Mouse (Mus musculus): Measurements from ENCODE around the gene Emp3. TPM values are rescaled to one million over a fixed set of nuclear protein-coding genes. Genes with fewer than 3 reads are reported as not detected.
A peak's percentile ranks its signal among the peaks of the same experiment; 100 is the strongest.

Gene Emp3
- total and polyA plus RNA-seq, 3 experiments = 18.8 to 135 (median 56.6) TPM

GRCm38 (mm10) chr7:45916056-45917003 is 4.9 kb downstream of the Emp3 start:
- Histone ChIP-seq H3K9ac (ENCODE audit: insufficient read depth, low read depth) (no peak overlapping the region), H3K4me2 (ENCODE audit: insufficient read depth, low read depth, poor library complexity, severe bottlenecking) (no peak overlapping the region), H3K4me3 (replicated peaks in 1 of 3; ENCODE audit: low read depth in 2 of 3, low read length in 2 of 3, poor library complexity in 1 of 3) (peak overlapping the region in 1 of 3 experiments; percentile 6), H3K4me1 (ENCODE audit: control insufficient read depth in 1 of 2, insufficient read depth in 2 of 2) (peaks cover 2 to 45% of the 10 kb centered on the region in 2 experiments; a peak in 2 of 4 replicates), H3K27me3 (replicated peaks) (no peaks in the 10 kb centered on the region), H3K79me2 (replicated peaks; ENCODE audit: control insufficient read depth, extremely low read depth, insufficient read depth, poor library complexity, severe bottlenecking) (no peaks in the 10 kb centered on the region), H3K9me3 (replicated peaks; ENCODE audit: low read length) (no peaks in the 10 kb centered on the region), H3K36me3 (replicated peaks in 1 of 2; ENCODE audit: control insufficient read depth in 1 of 2, insufficient read depth in 1 of 2, low read length in 1 of 2) (peaks cover 0 to 55% of the 10 kb centered on the region in 2 experiments), H3K27ac (ENCODE audit: insufficient read depth, low read depth) (no peak overlapping the region)
- DNase-seq (ENCODE audit: extremely low read depth) = peak; percentile 58
- TF ChIP-seq E2F4 (IDR thresholded peaks at IDR 0.05; ENCODE audit: insufficient replicate concordance, low read depth, low read length) = no peak
- no peak for TF ChIP-seq CHD2 (IDR thresholded peaks at IDR 0.05; ENCODE audit: low read length)
- no peak for TF ChIP-seq JUND (conservative IDR thresholded peaks at IDR 0.05; ENCODE audit: low read depth, low read length)
- TF ChIP-seq MAZ (IDR thresholded peaks at IDR 0.05; ENCODE audit: low read depth, low read length) = no peak
- TF ChIP-seq TBP (conservative IDR thresholded peaks at IDR 0.05; ENCODE audit: low read depth, low read length) = no peak
- TF ChIP-seq ZC3H11A (IDR thresholded peaks at IDR 0.05; ENCODE audit: low read depth, low read length) = no peak
- no peak for TF ChIP-seq ZNF384 (IDR thresholded peaks at IDR 0.05; ENCODE audit: low read depth, low read length)
- no peak for TF ChIP-seq JUN (IDR thresholded peaks at IDR 0.05; ENCODE audit: insufficient read depth, low read depth, low read length)
- no peak for TF ChIP-seq PAX5 (IDR thresholded peaks at IDR 0.05; ENCODE audit: low read length)
- no peak for TF ChIP-seq CHD1 (IDR thresholded peaks at IDR 0.05; ENCODE audit: low read depth, low read length)
- TF ChIP-seq NELFE (IDR thresholded peaks at IDR 0.05; ENCODE audit: low read depth, low read length) = no peak
- TF ChIP-seq ETS1 (conservative IDR thresholded peaks at IDR 0.05; ENCODE audit: low read depth, low read length) = no peak
- dilution Hi-C loops (cut with MboI; ENCODE audit: extremely low pct_ligation_motif_present, extremely low pct_unique_long_range_greater_than_20kb, low sequenced_read_pairs) (no loop called here), in situ Hi-C loops (cut with MboI; ENCODE audit: low pct_ligation_motif_present, low pct_unique_long_range_greater_than_20kb, low sequenced_read_pairs) (no loop called here)

GRCm38 (mm10) chr7:45915011-45915410 is 6.2 kb downstream of the Emp3 start:
- no peaks in the 10 kb centered on the region for H3K27me3 ChIP-seq (replicated peaks)
- dilution Hi-C loops (cut with MboI; ENCODE audit: extremely low pct_ligation_motif_present, extremely low pct_unique_long_range_greater_than_20kb, low sequenced_read_pairs) = no loop called here
- TF ChIP-seq RAD21 (IDR thresholded peaks at IDR 0.05; ENCODE audit: low read depth, low read length) = no peak
- TF ChIP-seq IRF4 (IDR thresholded peaks at IDR 0.05; ENCODE audit: low read depth, low read length) = no peak
- TF ChIP-seq NELFE (IDR thresholded peaks at IDR 0.05; ENCODE audit: low read depth, low read length) = no peak
- no peak for TF ChIP-seq MAFK (IDR thresholded peaks at IDR 0.05; ENCODE audit: insufficient replicate concordance, low read length)
- TF ChIP-seq SMC3 (IDR thresholded peaks at IDR 0.05; ENCODE audit: low read depth, low read length) = no peak
- no peak for TF ChIP-seq KAT2A (IDR thresholded peaks at IDR 0.05; ENCODE audit: insufficient replicate concordance, low read length)
- no peak for TF ChIP-seq CHD2 (IDR thresholded peaks at IDR 0.05; ENCODE audit: low read length)
- no peak for TF ChIP-seq JUND (conservative IDR thresholded peaks at IDR 0.05; ENCODE audit: low read depth, low read length)
- no peak for TF ChIP-seq EP300 (IDR thresholded peaks at IDR 0.05; ENCODE audit: low read length)
- TF ChIP-seq NRF1 (IDR thresholded peaks at IDR 0.05; ENCODE audit: low read depth, low read length) = no peak
- no peak for TF ChIP-seq GABPA (IDR thresholded peaks at IDR 0.05; ENCODE audit: insufficient replicate concordance, low read depth, low read length)
- TF ChIP-seq ETS1 (conservative IDR thresholded peaks at IDR 0.05; ENCODE audit: low read depth, low read length) = no peak
- TF ChIP-seq MXI1 (IDR thresholded peaks at IDR 0.05; ENCODE audit: low read depth, low read length) = no peak
- TF ChIP-seq TCF12 (IDR thresholded peaks at IDR 0.05; ENCODE audit: low read depth, low read length) = no peak
- no peak for TF ChIP-seq UBTF (IDR thresholded peaks at IDR 0.05; ENCODE audit: low read depth, low read length)
- TF ChIP-seq HCFC1 (IDR thresholded peaks at IDR 0.05; ENCODE audit: low read depth, low read length) = no peak
- TF ChIP-seq CHD1 (IDR thresholded peaks at IDR 0.05; ENCODE audit: low read depth, low read length) = no peak
- no peak for TF ChIP-seq ZMIZ1 (IDR thresholded peaks at IDR 0.05; ENCODE audit: low read depth, low read length)
- no peak overlapping the region for H3K9ac ChIP-seq (ENCODE audit: insufficient read depth, low read depth)
- peaks cover 2 to 64% of the 10 kb centered on the region in 2 experiments for H3K36me3 ChIP-seq (replicated peaks in 1 of 2; ENCODE audit: control insufficient read depth in 1 of 2, insufficient read depth in 1 of 2, low read length in 1 of 2)
- H3K27ac ChIP-seq (ENCODE audit: insufficient read depth, low read depth) = no peak overlapping the region
- no peaks in the 10 kb centered on the region for H3K79me2 ChIP-seq (replicated peaks; ENCODE audit: control insufficient read depth, extremely low read depth, insufficient read depth, poor library complexity, severe bottlenecking)
- peaks cover 2 to 33% of the 10 kb centered on the region in 2 experiments; a peak in 2 of 4 replicates for H3K4me1 ChIP-seq (ENCODE audit: control insufficient read depth in 1 of 2, insufficient read depth in 2 of 2)
- in situ Hi-C loops (cut with MboI; ENCODE audit: low pct_ligation_motif_present, low pct_unique_long_range_greater_than_20kb, low sequenced_read_pairs) = no loop called here
- H3K4me3 ChIP-seq (replicated peaks in 1 of 3; ENCODE audit: low read depth in 2 of 3, low read length in 2 of 3, poor library complexity in 1 of 3) = no peak overlapping the region
- H3K4me2 ChIP-seq (ENCODE audit: insufficient read depth, low read depth, poor library complexity, severe bottlenecking) = no peak overlapping the region
- no peak for DNase-seq (ENCODE audit: extremely low read depth)
- H3K9me3 ChIP-seq (replicated peaks; ENCODE audit: low read length) = peaks cover under 1% of the 10 kb centered on the region
